Mouse (Mus musculus): ENCODE measurements around the gene Sntg2. TPM values are rescaled to one million over a fixed set of nuclear protein-coding genes. Genes with fewer than 3 reads are reported as not detected.

Sntg2 gene
- total RNA-seq, 2 experiments from 2014 or later = 0.44 to 0.68 TPM

- intact Hi-C loops (cut with DNase I; ENCODE audit: low total_unique reads) = no loop called here
These were observed 219.0 kb downstream of the Sntg2 start for GRCm38 (mm10) chr12:30154079-30154673.

GRCm38 (mm10) chr12:30142085-30142484 is 231.1 kb downstream of the Sntg2 start:
- intact Hi-C loops (cut with DNase I; ENCODE audit: low total_unique reads) = no loop called here
- no peak for DNase-seq

More at GRCm38 (mm10) chr12:30154079-30154673, 219.0 kb downstream of the Sntg2 start:
- no peak for DNase-seq

GRCm38 (mm10) chr12:30132524-30132923 is 240.7 kb downstream of the Sntg2 start, which contains the start of gene Tpo:
Gene Tpo (minus strand): TSS chr12:30132624.
- intact Hi-C loops (cut with DNase I; ENCODE audit: low total_unique reads) = no loop called here
- DNase-seq = no peak

GRCm38 (mm10) chr12:30129411-30129716 is 243.8 kb downstream of the Sntg2 start:
- intact Hi-C loops (cut with DNase I; ENCODE audit: low total_unique reads) = loop anchor here (10.0 kb wide), 3 partner anchors 75 to 455 kb away; partner anchors contain the start of genes Sntg2 and Tmem18
- no peak for DNase-seq

- peak; percentile 65 for DNase-seq
- intact Hi-C loops (cut with DNase I; ENCODE audit: low total_unique reads) = loop anchor here (10.0 kb wide), 3 partner anchors 74 to 456 kb away; partner anchors contain the start of genes Sntg2 and Tmem18
These were observed 244.4 kb downstream of the Sntg2 start for GRCm38 (mm10) chr12:30128561-30129410.

Other genes with a start within 250 kb of the Sntg2 start
- not detected for gene Tpo, start 240.8 kb downstream of the Sntg2 start, total RNA-seq (2021)
- gene Tmem18, start 211.1 kb upstream of the Sntg2 start, total RNA-seq (2021) = 1 to 10 TPM; 7.0 to 7.2 TPM